Mouse (Mus musculus) retina, embryonic 14.5 days (tissue): ENCODE results near the gene Rbm18.
"Not testable (repeated sequence)": the region's sequence is repeated elsewhere in the genome, so short reads cannot be mapped to it uniquely, and the experiment has no call there.

Experiments used
- DNase-seq: peaks from one replicate; pipeline ENCODE4 v3.0.0-alpha.2; 2015; ENCODE audit warnings: low spot score

The Rbm18 gene

DNA sequence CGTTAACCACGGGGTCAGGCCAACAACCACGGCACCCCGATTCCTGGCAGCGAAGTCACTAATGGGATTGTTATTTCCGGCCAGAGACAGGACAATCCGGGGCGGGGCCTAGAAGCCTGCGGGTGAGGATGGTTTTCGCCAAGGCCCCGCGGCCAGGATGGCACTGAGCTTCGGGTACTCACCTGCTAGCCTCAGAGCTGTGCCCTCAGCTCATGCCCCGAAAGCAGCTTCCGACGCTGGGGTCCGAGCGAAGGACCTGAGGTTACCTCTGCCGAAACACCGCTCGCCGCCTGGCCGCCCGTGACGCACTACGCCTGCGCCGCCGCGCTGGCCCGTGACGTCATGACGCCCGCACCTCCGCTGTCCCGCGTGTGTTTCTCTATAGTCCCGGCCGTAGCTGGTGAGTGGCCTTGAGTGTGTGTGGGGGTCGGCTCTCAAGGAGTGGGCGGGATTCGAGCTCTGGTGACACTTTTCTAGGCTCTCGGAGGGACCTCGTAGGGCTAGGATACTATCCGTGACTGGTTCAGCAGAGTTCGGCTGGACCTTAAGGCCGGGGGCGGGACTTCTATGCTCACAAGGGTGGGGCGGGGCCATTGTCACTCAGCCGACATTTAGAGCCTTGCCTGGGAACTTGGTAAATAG is at the start of gene Rbm18, which contains the start of gene Mrrf:
Gene Rbm18, minus strand, starts transcription at position 474 of the 642 bp plus-strand sequence.
Gene Mrrf, plus strand, starts transcription at position 90 of the 642 bp plus-strand sequence.
- DNase-seq = peak; percentile 90

GRCm38 (mm10) chr2:36184876-36185275 is 48.3 kb upstream of the Rbm18 start:
- no peak for DNase-seq

DNA sequence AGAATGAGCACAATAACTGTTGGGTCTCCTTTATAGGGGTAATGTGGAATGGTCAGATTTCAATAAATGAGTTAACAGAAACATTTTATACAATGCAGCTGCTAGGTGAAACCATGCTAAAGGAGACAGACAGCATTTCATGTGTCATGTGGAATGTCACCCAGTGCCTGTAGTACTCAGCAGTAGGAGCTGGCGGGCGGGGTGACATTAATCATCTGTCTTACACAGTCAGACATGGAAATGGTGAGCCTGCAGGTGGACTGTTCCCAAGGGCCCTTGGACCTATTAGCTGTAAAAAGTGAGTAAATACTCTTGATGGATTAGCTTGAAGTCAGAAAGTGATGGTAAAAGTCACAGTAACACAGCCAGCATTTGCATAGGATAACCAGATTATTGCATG is 47.6 kb upstream of the Rbm18 start:
- no peak for DNase-seq

DNA sequence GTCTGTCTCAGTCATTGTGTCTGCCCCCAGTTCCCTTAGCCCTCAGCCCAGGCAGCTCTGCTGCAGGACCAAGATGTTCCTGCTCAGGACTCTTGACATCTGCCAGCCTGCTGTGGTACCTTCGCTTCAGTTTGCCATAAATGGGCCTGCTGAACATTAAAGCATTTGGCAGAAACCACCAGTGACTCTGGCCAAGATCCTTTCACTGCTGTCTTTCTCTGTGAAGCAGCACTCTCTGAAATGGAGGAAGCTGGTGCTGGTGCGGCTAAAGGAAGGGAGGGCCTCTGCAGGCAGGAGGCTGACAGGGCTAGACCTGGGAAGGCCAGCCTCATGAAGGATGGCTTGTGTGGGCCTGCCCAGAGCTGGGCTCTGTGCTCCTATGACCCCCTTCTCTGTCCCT is 46.7 kb upstream of the Rbm18 start:
- DNase-seq = no peak

- not testable (repeated sequence) for DNase-seq
Observed at GRCm38 (mm10) chr2:36181587-36182368, 45.2 kb upstream of the Rbm18 start.

DNA sequence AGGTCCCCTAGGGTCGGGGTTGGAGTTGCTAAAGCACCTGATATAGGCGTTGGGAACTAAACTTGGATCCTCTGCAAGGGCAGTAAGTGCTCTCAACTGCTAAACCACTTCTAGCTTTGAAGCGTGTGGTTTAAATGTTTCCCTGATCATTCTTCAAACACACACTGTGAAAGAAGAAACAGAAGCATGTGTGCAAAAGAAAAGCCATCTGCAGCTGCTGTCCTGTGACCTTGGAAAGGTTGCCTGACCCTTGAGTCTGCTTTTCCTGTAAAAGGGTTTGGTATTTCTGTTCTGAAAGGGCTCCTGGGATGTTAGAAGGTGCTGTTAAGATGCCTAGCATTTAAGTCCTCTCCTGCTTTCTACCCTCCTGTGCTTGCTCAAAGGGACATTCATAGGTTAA is 42.9 kb upstream of the Rbm18 start:
- no peak for DNase-seq

DNA sequence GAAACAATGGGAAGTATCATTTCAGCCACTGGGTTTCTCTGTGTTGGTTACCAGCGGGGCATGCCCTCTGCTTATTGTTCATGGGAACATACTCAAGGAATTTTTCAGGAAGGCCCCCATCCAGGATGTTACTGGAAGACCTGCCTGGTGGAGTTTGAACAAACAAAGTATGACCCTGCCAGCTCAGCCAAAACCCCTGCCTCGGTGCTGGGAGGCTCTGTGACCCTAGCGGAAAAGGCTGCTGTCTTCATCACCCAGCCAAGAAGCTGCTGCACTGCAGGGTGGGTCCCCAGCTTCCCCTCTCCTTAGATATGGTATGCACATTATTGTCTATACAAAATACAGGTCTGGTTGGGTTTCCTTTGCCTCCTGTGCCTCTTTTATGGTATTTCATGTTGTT is 36.0 kb upstream of the Rbm18 start:
- no peak for DNase-seq

DNA sequence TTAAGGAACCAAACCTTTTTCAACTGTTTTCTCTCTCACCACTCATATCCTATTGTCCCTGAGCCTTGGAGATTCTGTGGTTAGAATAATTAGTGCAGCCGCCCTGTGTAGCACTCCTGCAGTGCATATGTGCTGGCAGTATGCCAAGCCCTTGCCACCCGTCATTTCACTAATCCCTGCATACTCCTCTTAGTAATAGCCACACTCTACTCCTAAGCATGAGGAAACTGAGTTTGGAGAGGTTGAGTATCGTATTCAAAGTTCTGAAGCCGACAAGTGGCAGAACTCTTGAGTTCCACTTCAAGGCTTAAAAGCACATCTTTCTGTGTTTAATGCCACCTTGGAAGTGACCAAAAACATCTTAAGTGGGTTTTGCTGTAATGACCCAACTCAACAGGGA is 35.6 kb upstream of the Rbm18 start:
- DNase-seq = peak; percentile 21

DNA sequence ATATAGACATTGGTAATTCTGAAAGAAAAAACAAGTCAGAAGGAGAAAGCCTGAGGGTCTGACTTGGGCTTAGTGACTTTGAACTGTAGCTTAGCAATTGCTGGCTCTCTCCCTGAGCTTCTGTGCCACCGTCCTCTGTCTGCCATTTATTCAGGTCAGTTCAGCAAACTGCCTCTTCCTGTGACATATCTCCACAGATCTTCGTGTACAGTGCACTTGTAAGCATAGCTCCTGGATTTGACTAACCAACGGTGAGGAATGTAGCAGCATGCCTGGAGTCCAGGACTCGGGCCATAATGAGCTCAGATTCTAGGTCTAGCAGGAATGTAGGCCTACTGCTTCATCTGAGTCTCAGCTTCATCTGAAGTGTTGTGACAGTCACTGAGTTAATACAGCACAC is 32.6 kb upstream of the Rbm18 start:
- DNase-seq = no peak

DNA sequence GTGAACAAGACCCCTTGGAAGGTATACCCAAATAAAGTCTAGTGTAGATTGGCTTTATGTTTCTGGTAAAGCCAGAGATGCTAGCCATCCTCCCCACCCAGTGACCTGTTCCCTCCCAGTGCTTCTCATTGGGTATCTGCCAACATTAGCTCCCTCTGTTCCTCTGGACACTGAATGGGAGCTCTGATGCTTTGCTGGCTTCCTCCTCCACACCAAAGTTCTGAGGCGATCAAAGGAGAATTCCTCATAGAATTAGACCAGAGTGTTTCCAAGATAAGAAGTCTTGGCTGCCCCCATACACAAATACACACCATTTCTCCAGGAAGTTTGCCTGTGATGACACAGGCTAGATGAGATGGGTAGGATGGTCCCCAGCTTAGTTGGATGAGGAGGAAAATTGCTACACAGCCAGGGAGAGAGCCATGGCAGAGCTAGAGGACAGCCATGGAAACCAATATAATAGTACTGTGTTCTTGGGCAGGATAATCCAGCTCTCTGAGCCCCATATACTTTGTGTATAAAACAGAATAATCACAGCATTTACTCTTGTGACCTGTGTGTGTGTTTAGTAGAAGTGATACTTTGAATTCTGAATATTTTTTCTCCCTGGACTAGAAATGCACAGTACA is 31.5 kb upstream of the Rbm18 start:
- no peak for DNase-seq

DNA sequence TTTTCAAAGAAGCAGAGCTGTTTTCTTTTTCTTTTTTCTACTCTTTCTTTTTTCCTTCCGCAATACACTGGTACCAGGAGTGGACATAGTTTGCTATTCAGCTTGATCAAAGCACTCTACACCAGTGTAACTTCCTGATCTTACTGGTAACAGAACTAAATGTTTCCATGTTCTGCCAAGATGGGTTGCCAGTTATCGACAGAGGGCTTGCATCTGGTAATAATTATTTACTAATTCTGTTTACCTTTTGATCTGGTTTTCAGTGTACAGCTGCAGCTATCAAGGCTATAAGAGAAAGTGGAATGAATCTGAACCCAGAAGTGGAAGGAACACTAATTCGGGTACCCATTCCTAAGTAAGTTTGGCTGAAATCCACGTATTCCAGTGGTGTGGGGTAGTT is 22.8 kb upstream of the Rbm18 start:
- no peak for DNase-seq

DNA sequence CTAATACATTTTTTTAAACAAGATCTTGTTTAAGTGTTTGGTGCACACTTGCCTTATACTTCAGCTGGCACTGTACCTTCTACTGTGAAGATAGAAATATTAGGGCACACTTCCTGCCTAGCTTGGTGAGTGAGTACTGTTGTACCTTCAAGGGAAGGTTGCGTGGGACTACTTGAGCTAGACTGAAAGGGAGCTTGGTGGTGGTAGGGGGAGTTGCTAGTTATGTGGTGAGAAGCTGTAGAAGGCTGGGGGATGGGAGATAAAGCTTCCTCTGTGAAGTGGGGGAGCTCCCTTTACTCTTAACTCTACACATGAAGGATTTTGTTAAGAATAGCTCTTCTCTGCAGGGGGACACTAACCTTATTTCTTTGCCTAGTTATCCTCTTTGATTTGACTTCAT is 20.9 kb upstream of the Rbm18 start:
- no peak for DNase-seq

DNA sequence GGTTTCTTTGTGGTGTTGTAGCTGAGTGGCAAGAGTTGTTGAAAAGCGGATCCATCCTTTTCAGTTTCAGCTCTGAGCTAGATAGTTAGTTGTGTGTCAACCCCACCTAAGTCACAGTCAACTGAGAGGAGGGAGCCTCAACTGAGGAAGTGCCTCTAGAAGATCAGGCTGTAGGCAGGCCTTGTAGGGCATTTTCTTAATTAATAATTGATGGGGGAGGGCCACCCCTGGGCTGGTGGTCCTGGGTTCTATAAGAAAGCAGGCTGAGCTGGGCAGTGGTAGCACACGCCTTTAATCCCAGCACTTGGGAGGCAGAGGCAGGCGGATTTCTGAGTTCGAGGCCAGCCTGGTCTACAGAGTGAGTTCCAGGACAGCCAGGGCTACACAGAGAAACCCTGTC is 15.8 kb upstream of the Rbm18 start:
- not testable (repeated sequence) for DNase-seq

DNA sequence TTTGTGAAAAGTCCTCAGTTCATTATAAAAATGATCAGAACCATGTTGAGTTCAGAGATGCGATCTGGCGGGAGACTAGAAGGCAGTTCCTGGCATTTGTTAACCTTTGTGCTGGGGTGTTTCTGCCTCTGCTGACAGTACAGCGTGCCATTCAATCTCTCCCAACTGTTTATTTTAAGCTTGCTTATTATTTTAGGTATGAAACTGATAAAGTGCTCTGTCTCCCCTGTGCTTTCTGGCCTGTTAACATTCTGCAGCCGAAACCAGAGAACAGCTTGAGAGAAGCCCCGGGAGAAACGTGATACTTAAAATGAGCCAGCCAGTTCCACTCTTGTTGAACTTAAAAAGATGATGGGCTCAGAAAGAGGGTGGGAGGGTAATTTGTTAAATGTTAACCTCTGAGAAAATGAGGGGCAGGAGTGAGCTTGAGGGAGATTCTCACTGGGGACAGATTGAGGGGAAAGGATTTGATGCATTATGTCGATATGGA is 12.3 kb upstream of the Rbm18 start:
- no peak for DNase-seq

DNA sequence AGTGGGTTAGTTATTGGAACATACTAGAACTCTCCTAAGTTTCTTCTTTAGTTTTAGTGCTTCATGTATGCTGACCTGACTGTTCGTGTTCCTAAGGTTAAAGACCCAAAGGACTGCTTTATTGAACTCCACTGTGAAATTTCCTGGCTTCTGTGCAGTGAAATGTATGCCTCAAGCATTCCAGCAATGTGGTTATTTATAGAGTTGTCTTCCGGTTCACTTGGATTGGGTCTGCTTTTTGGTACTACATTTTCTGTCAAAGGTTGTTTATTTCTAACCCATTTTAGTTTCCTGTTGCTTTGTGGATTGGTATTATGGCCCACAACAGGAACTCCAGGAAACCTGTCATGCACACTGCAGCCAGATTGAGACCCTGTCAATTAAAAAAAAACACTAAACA is 2.5 kb upstream of the Rbm18 start:
- no peak for DNase-seq

DNA sequence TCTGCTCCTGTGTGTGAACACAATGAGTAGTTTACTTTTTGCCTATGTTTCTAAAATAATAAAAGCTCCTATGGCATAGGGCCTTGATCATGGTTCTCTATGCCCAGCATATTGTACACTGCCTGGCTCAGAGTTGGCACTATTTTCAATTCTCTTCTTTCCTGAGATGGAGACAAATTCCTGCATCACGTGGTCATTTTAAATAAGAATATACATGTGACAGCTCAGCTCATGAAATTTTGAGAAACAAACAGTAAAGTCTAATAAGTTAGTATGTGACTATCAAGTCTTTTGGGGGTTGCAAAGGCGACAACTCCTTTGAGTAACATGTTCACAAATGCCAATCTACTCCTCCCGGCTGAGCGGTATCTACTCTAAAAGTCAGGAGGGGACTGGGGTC is 686 bp downstream of the Rbm18 start:
- no peak for DNase-seq

- DNase-seq = no peak
Observed at GRCm38 (mm10) chr2:36129051-36129450, 7.5 kb downstream of the Rbm18 start.

- no peak for DNase-seq
Observed at GRCm38 (mm10) chr2:36127973-36128372, 8.6 kb downstream of the Rbm18 start.

DNA sequence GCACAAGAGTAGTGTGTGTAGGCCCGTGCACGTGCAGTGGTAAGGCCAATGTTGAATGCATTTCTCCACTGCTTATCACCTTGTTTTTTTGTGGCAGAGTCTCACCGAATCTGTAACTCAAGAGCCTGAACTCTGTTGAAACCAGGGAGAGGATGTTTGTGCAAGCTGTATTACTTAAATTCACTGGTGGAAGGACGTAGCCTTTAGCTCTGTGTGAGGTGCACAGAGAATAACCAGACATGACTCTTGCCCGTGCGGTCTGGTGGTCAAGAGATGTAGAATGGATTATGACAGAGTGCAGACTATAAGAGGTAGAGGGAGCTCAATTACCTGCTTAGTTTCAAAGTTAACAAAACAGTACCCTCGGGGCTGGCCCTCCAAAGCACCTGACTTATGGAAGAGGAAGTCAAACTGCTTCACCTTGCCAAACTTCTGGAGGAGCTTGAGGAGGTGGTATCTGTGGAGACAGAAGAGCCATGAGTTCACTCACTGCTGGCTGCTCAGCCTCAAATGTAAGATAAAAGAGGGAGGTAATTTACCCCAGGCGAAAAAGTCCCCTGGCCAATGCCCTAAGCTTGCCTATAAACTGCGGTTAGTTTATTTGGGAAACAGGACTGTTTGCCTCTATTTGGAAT is 9.7 kb downstream of the Rbm18 start:
- no peak for DNase-seq

DNA sequence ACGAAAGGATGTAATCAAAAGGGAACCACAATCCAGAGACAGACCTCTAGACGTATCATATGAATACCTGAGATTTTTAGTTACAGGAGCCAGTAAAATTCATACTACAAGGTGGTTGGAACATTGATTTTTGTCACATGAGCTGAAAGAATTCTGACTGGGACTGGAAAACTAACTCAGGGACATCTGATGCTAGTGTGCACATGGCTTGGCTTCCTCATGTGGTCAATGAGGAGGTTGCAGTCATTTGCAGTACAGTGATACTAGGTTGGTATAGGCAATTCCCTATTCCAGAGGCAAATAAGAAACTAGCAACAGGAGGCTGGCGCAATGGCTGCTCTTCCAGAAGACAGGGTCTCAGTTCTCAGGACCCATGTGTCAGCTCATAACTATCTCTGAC is 23.9 kb downstream of the Rbm18 start:
- no peak for DNase-seq

- DNase-seq = no peak
Observed at GRCm38 (mm10) chr2:36108615-36109014, 28.0 kb downstream of the Rbm18 start.

- no peak for DNase-seq
Observed at GRCm38 (mm10) chr2:36104956-36105741, 31.4 kb downstream of the Rbm18 start, which contains the start of gene Lhx6. Lhx6 (minus strand) TSS chr2:36105408.
